Mouse (Mus musculus) liver, embryonic 14.5 days (tissue): ENCODE measurements around the gene 4931406C07Rik. TPM values are rescaled to one million over a fixed set of nuclear protein-coding genes. Genes with fewer than 3 reads are reported as not detected.
"Not testable (repeated sequence)": the region's sequence is repeated elsewhere in the genome, so short reads cannot be mapped to it uniquely, and the experiment has no call there.

Experiments
- ATAC-seq: fragments of 200-750 bp; cut with Nextera tagmentation; 2 replicates; pipeline ENCODE4 v1.8.0; 2017; ENCODE audit warnings: moderate number of reproducible peaks, mild to moderate bottlenecking, moderate library complexity; ENCODE audit not compliant: insufficient read depth
- DNase-seq, 3 experiments: peaks; one replicate each; pipeline ENCODE4 v3.0.0-alpha.2; 2012 to 2013; ENCODE audit warnings: low read depth in 3 of 3, low spot score in 3 of 3
- H3K27ac ChIP-seq: fragments of 300-500 bp; sonication (generic); 2 replicates; pipeline ENCODE4 v1.5.1; 2014; ENCODE audit warnings: moderate library complexity, mild to moderate bottlenecking, control low read depth, inconsistent platforms
- H3K27me3 ChIP-seq: fragments of 300-500 bp; sonication (generic); 2 replicates; pipeline ENCODE4 v1.6.1; 2014; ENCODE audit warnings: mild to moderate bottlenecking, low read length, moderate library complexity; ENCODE audit not compliant: control insufficient read depth, insufficient read depth
- H3K36me3 ChIP-seq: fragments of 300-500 bp; sonication (generic); replicated peaks from 2 replicates; pipeline ENCODE4 v1.6.1; 2014; ENCODE audit warnings: low read depth; ENCODE audit not compliant: control insufficient read depth, insufficient read depth
- H3K4me1 ChIP-seq, 2 experiments: fragments of 200-500 bp in 1 of 2; fragments of 300-500 bp in 1 of 2; sonication (generic) in 1 of 2; replicated peaks; 2 replicates each; pipeline ENCODE4 v1.6.1; 2012 to 2014; ENCODE audit warnings: antibody characterized with exemption in 1 of 2, inconsistent platforms in 1 of 2, low read length in 1 of 2; ENCODE audit not compliant: control insufficient read depth in 2 of 2, insufficient read depth in 2 of 2
- H3K4me2 ChIP-seq: fragments of 300-500 bp; sonication (generic); 2 replicates; pipeline ENCODE4 v1.6.1; 2014; ENCODE audit warnings: low read depth, mild to moderate bottlenecking, control low read depth, moderate library complexity
- H3K4me3 ChIP-seq, 2 experiments: fragments of 200-500 bp in 1 of 2; fragments of 300-500 bp in 1 of 2; sonication (generic) in 1 of 2; 2 replicates each; pipeline ENCODE4 v1.5.1; 2012 to 2014; ENCODE audit warnings: low read depth in 2 of 2, low read length in 2 of 2, mild to moderate bottlenecking in 2 of 2, control low read depth in 1 of 2, inconsistent platforms in 1 of 2, moderate library complexity in 1 of 2; ENCODE audit not compliant: insufficient read depth in 1 of 2
- H3K9ac ChIP-seq: fragments of 300-500 bp; sonication (generic); replicated peaks from 2 replicates; pipeline ENCODE4 v1.6.1; 2014; ENCODE audit warnings: mild to moderate bottlenecking, control low read depth, moderate library complexity
- H3K9me3 ChIP-seq: fragments of 300-500 bp; sonication (generic); 2 replicates; pipeline ENCODE4 v1.6.1; 2016; ENCODE audit warnings: low read length, mixed read lengths; ENCODE audit not compliant: control insufficient read depth
- CTCF ChIP-seq: IDR thresholded peaks from 2 replicates; pipeline ENCODE4 v1.5.1; 2016; ENCODE audit warnings: antibody characterized with exemption, low read depth, control low read depth
- EP300 ChIP-seq: IDR thresholded peaks from 2 replicates; pipeline ENCODE4 v1.6.1; 2016; ENCODE audit warnings: antibody characterized with exemption, low read depth
- WGBS: fragments of 180-500 bp; shearing (Covaris S2); extraction: QIAGEN DNeasy Blood & Tissue Kit; methylation state at CpG from one replicate; pipeline ENCODE4 v1.1.7; 2014; ENCODE audit not compliant: insufficient replicate concordance; 5-methylcytosine and 5-hydroxymethylcytosine counted together
- polyA plus RNA-seq, 2 experiments: library from polyadenylated mRNA; depleted of rRNA in 1 of 2; stranded (reverse) in 1 of 2; unstranded in 1 of 2; fragments of >200 nt; fragmentation: Nextera tagmentation in 1 of 2; extraction: Ambion mirVana in 1 of 2; gene quantifications; 2 replicates each; pipeline versions ENCODE4 v1.2.1 to v1.2.3; 2012 to 2014

4931406C07Rik gene
- polyA plus RNA-seq, 2 experiments = 2.3 to 5.9 TPM

- Histone ChIP-seq H3K9ac (no peak overlapping the region), H3K4me2 (no peak overlapping the region), H3K27me3 (no peaks in the 10 kb centered on the region), H3K27ac (no peak overlapping the region), H3K4me3 (no peak overlapping the region), H3K36me3 (peaks cover 2% of the 10 kb centered on the region; the same call in 1 of the 2 replicates), H3K4me1 (peaks cover 0 to 17% of the 10 kb centered on the region in 2 experiments; a peak in 2 of 4 replicates), H3K9me3 (no peaks in the 10 kb centered on the region)
- 73% methylated on average over 2 of the region's 2 CpGs for WGBS
- no peak for TF ChIP-seq EP300
- no peak for TF ChIP-seq CTCF
- DNase-seq = no peak
- ATAC-seq = no peak
Measured at GRCm38 (mm10) chr9:15302881-15303280, 3.4 kb downstream of the 4931406C07Rik start.

GRCm38 (mm10) chr9:15302006-15302405 is 4.2 kb downstream of the 4931406C07Rik start:
- peak; percentile 31; the same call in 1 of the 2 replicates for TF ChIP-seq CTCF
- not testable (repeated sequence) for ATAC-seq, H3K36me3 ChIP-seq, H3K27me3 ChIP-seq, H3K9me3 ChIP-seq, H3K4me3 ChIP-seq, H3K9ac ChIP-seq, DNase-seq, H3K27ac ChIP-seq, H3K4me1 ChIP-seq, H3K4me2 ChIP-seq
- WGBS = 62% methylated on average over 6 of the region's 6 CpGs

GRCm38 (mm10) chr9:15301399-15301798 is 4.8 kb downstream of the 4931406C07Rik start:
- no peaks in the 10 kb centered on the region for H3K9me3 ChIP-seq
- no peaks in the 10 kb centered on the region for H3K27me3 ChIP-seq
- H3K36me3 ChIP-seq = no peaks in the 10 kb centered on the region
- H3K27ac ChIP-seq = peak overlapping the region; percentile 27; the same call in 1 of the 2 replicates
- H3K4me1 ChIP-seq = 0 out of 4 replicates have a peak, but pooled peaks cover 0 to 10% of the 10 kb centered on the region in 2 experiments
- TF ChIP-seq EP300 (no peak), CTCF (no peak)
- H3K4me2 ChIP-seq = peak overlapping the region; percentile 18; the same call in 1 of the 2 replicates
- DNase-seq (no peak), ATAC-seq (no peak)
- no peak overlapping the region for H3K9ac ChIP-seq
- 49% methylated on average over 6 of the region's 6 CpGs for WGBS
- H3K4me3 ChIP-seq = no peak overlapping the region

DNA sequence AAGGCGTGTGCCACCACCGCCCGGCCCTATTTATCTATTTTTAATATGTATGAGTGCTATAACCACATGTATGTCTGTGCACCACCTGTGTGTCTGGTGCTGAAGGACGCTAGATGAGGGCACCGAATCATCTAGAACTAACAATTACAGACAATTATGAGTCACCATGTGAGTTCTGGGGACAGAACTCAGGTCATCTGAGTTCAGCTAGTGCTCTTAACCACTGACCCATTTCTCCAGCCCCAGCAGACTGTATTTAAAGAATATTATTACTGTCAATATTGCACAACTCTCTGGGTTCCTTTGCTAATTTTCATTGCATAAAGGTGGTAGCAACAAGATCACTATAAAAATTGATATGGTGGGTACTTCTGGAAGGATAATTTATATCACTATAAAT is 6.2 kb downstream of the 4931406C07Rik start:
- Histone ChIP-seq H3K9me3 (no peaks in the 10 kb centered on the region), H3K27me3 (no peaks in the 10 kb centered on the region), H3K4me2 (no peak overlapping the region), H3K27ac (no peak overlapping the region), H3K36me3 (no peaks in the 10 kb centered on the region), H3K4me1 (0 out of 4 replicates have a peak, but pooled peaks cover 0 to 8% of the 10 kb centered on the region in 2 experiments), H3K4me3 (no peak overlapping the region), H3K9ac (no peak overlapping the region)
- ATAC-seq = no peak
- no peak for TF ChIP-seq CTCF
- TF ChIP-seq EP300 = no peak
- WGBS = 65% methylated on average over 5 of the region's 5 CpGs
- no peak for DNase-seq

DNA sequence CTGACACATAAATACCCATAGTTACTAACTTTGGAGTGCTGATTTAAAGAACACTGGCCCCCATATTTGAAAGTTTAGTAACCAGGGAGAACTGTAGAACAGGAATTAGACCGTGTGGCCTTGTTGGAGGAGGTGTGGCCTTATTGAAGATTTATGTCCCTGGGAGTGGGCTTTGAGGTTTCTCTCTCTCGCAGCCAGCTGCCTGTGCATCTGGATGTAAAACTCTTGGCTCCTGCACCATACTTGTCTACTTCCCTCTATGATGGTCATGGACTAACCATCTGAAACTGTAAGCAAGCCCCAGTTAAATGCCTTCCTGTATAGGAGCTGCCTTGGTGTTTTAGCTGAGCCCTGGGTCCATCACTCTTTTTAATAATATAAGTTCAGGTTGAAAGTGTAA is 7.8 kb downstream of the 4931406C07Rik start:
- no peak overlapping the region for H3K4me3 ChIP-seq
- no peak overlapping the region for H3K27ac ChIP-seq
- H3K27me3 ChIP-seq = no peaks in the 10 kb centered on the region
- TF ChIP-seq EP300 = no peak
- TF ChIP-seq CTCF = no peak
- 23% methylated on average over 2 of the region's 2 CpGs for WGBS
- H3K36me3 ChIP-seq = no peaks in the 10 kb centered on the region
- ATAC-seq = no peak
- 0 out of 4 replicates have a peak, but pooled peaks cover 0 to 5% of the 10 kb centered on the region in 2 experiments for H3K4me1 ChIP-seq
- no peak overlapping the region for H3K4me2 ChIP-seq
- no peak for DNase-seq
- H3K9ac ChIP-seq = no peak overlapping the region
- no peaks in the 10 kb centered on the region for H3K9me3 ChIP-seq
